Mouse (Mus musculus): ENCODE results near the gene Ropn1l.

DNA sequence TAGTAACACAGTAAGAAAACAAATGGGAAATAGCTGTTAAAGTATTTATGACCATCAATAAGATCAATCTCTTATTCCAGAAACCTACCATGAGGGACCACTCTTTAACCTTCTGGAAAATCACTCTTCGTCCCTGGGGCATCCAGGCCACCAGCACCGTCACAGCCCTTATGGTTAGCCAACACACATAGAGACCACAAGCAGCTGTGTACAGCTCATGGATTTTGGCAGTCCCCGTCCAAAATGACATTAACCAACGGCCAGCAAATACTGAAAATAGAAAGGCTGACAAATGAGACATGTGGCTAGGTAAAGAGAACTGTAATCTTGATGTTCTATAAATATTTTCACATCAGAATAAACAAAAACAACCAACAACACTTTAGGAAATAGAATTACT, 18.0 kb upstream of the Ropn1l start:
- TF ChIP-seq CTCF (IDR thresholded peaks at IDR 0.05; ENCODE audit: low read depth, low read length) (no peak), GATA2 (IDR thresholded peaks at IDR 0.05; ENCODE audit: borderline replicate concordance, low read depth, low read length) (no peak), POLR2AphosphoS5 (IDR thresholded peaks at IDR 0.05; ENCODE audit: insufficient replicate concordance, low read depth, low read length) (no peak), GATA1 (IDR thresholded peaks at IDR 0.05; ENCODE audit: borderline replicate concordance, low read length) (no peak)

Data from G1E (cell line).